Mouse (Mus musculus) ES-E14 (cell line): ENCODE results near the gene Cox10. TPM values are rescaled to one million over a fixed set of nuclear protein-coding genes. Genes with fewer than 3 reads are reported as not detected.

ENCODE experiments used
- DNase-seq: peaks from one replicate; pipeline ENCODE4 v3.0.0-alpha.2; 2013; ENCODE audit warnings: low read depth, low spot score
- H3K27ac ChIP-seq: 2 replicates; pipeline ENCODE4 v1.5.1; 2012; ENCODE audit warnings: low read depth, mild to moderate bottlenecking, low read length, moderate library complexity, mixed read lengths; ENCODE audit not compliant: poor library complexity, insufficient read depth, severe bottlenecking
- H3K36me3 ChIP-seq: 2 replicates; pipeline ENCODE4 v1.6.1; 2012; ENCODE audit warnings: mild to moderate bottlenecking, low read length, moderate library complexity, mixed read lengths; ENCODE audit not compliant: control insufficient read depth, poor library complexity, insufficient read depth, severe bottlenecking
- H3K4me1 ChIP-seq, 2 experiments: fragments of 150-350 bp in 1 of 2; sonication (generic) in 1 of 2; 2 replicates each; pipeline ENCODE4 v1.6.1; 2012; ENCODE audit warnings: low read length in 2 of 2, mild to moderate bottlenecking in 1 of 2, mixed read lengths in 1 of 2; ENCODE audit not compliant: control insufficient read depth in 2 of 2, insufficient read depth in 2 of 2, poor library complexity in 1 of 2
- H3K4me3 ChIP-seq, 2 experiments: fragments of 150-350 bp in 1 of 2; sonication (generic) in 1 of 2; 2 replicates each; pipeline ENCODE4 v1.5.1; 2012; ENCODE audit warnings: low read length in 2 of 2, low read depth in 1 of 2, mild to moderate bottlenecking in 1 of 2, mixed read lengths in 1 of 2; ENCODE audit not compliant: insufficient read depth in 1 of 2, poor library complexity in 1 of 2, severe bottlenecking in 1 of 2
- H3K9ac ChIP-seq: 2 replicates; pipeline ENCODE4 v1.6.1; 2012; ENCODE audit warnings: low read depth, mild to moderate bottlenecking, low read length, mixed read lengths; ENCODE audit not compliant: poor library complexity, insufficient read depth, severe bottlenecking
- H3K9me3 ChIP-seq: fragments of 150-350 bp; sonication (generic); 2 replicates; pipeline ENCODE4 v1.6.1; 2012; ENCODE audit warnings: low read depth, mild to moderate bottlenecking, low read length; ENCODE audit not compliant: control insufficient read depth, insufficient read depth
- CHD2 ChIP-seq: IDR thresholded peaks from 2 replicates; pipeline ENCODE4 v1.6.1; 2014; ENCODE audit warnings: mild to moderate bottlenecking, low read depth, low read length, inconsistent platforms
- MAFK ChIP-seq: IDR thresholded peaks from 2 replicates; pipeline ENCODE4 v1.6.1; 2014; ENCODE audit warnings: mild to moderate bottlenecking, low read depth, low read length, inconsistent platforms; ENCODE audit not compliant: insufficient read depth
- ZC3H11A ChIP-seq: IDR thresholded peaks from 2 replicates; pipeline ENCODE4 v1.6.1; 2012; ENCODE audit warnings: low read depth, mild to moderate bottlenecking, inconsistent platforms, low read length, borderline replicate concordance
- ZNF384 ChIP-seq: IDR thresholded peaks from 2 replicates; pipeline ENCODE4 v1.6.1; 2012; ENCODE audit warnings: low read depth, low read length, inconsistent platforms
- in situ Hi-C, 2 experiments: fragments of 600-800 bp; cut with MboI; formaldehyde crosslinking; loops; one replicate each; pipeline ENCODE4 v1.15.1; 2025; ENCODE audit warnings: low sequenced_read_pairs in 2 of 2, inconsistent platforms in 1 of 2; ENCODE audit not compliant: unreplicated experiment in 2 of 2
- total RNA-seq: library from RNA; depleted of rRNA; stranded (reverse); fragments of 300-350 nt; gene quantifications from 2 replicates; pipeline ENCODE4 v1.2.3, GENCODE M21; 2012; rRNA removed

Gene Cox10
- total RNA-seq, 1 experiment = 24.8 TPM

- H3K9ac ChIP-seq = no peak overlapping the region
- H3K4me1 ChIP-seq = peaks cover 2 to 8% of the 10 kb centered on the region in 2 experiments; a peak in 2 of 4 replicates
Observed at GRCm38 (mm10) chr11:63914388-63914787, 164.9 kb downstream of the Cox10 start.

GRCm38 (mm10) chr11:63913936-63914335 is 165.3 kb downstream of the Cox10 start:
- Histone ChIP-seq H3K27ac (no peak overlapping the region), H3K36me3 (no peaks in the 10 kb centered on the region), H3K4me3 (peak overlapping the region in 1 of 2 experiments; percentile 42; a peak in 2 of 4 replicates), H3K4me1 (peaks cover 2 to 8% of the 10 kb centered on the region in 2 experiments; a peak in 2 of 4 replicates), H3K9ac (no peak overlapping the region), H3K9me3 (no peaks in the 10 kb centered on the region)
- no peak for TF ChIP-seq MAFK
- TF ChIP-seq CHD2 = 0 out of 2 replicates have a peak, but pooled peaks have one; percentile 8
- in situ Hi-C loops = loop anchor here in 1 of 2 experiments (25.0 kb wide), 1 partner anchor 523 kb away; the partner anchor contains the start of genes F930015N05Rik and Hs3st3a1
- no peak for DNase-seq

More at GRCm38 (mm10) chr11:63914388-63914787, 164.9 kb downstream of the Cox10 start:
- Histone ChIP-seq H3K4me3 (peak overlapping the region; percentile 24 to 42; a peak in 3 of 4 replicates), H3K9me3 (no peaks in the 10 kb centered on the region), H3K27ac (no peak overlapping the region), H3K36me3 (no peaks in the 10 kb centered on the region)
- in situ Hi-C loops = loop anchor here in 1 of 2 experiments (25.0 kb wide), 1 partner anchor 523 kb away; the partner anchor contains the start of genes F930015N05Rik and Hs3st3a1
- no peak for DNase-seq
- TF ChIP-seq CHD2 (0 out of 2 replicates have a peak, but pooled peaks have one; percentile 7), ZC3H11A (no peak), ZNF384 (peak; percentile 48)

Other genes with a start within 250 kb of the Cox10 start
- 4.4 and 8.1 TPM in 2 replicates for gene Hs3st3b1, start 157.2 kb downstream of the Cox10 start, total RNA-seq